Mouse (Mus musculus) limb, embryonic 14.5 days (tissue): Measurements from ENCODE around the gene Lrrc58. TPM values are rescaled to one million over a fixed set of nuclear protein-coding genes. Genes with fewer than 3 reads are reported as not detected.

Source experiments
- ATAC-seq: fragments of 200-750 bp; cut with Nextera tagmentation; 2 replicates; pipeline ENCODE4 v1.8.0; 2017; ENCODE audit warnings: low read depth, moderate number of reproducible peaks, moderate TSS enrichment; ENCODE audit not compliant: low FRiP score
- DNase-seq: peaks from one replicate; pipeline ENCODE4 v3.0.0-alpha.2; 2015; ENCODE audit warnings: low spot score
- H3K27ac ChIP-seq: fragments of 300-500 bp; sonication (generic); replicated peaks from 2 replicates; pipeline ENCODE4 v1.5.1; 2014; ENCODE audit warnings: low read depth, mild to moderate bottlenecking, low read length, moderate library complexity, mixed read lengths
- H3K27me3 ChIP-seq: fragments of 300-500 bp; sonication (generic); 2 replicates; pipeline ENCODE4 v1.6.1; 2014; ENCODE audit warnings: low read length, mixed read lengths; ENCODE audit not compliant: control insufficient read depth, insufficient read depth
- H3K36me3 ChIP-seq: fragments of 300-500 bp; sonication (generic); 2 replicates; pipeline ENCODE4 v1.6.1; 2014; ENCODE audit warnings: mild to moderate bottlenecking, low read length, moderate library complexity, mixed read lengths; ENCODE audit not compliant: control insufficient read depth, insufficient read depth
- H3K4me1 ChIP-seq: fragments of 300-500 bp; sonication (generic); 2 replicates; pipeline ENCODE4 v1.6.1; 2014; ENCODE audit warnings: antibody characterized with exemption, low read length, mixed read lengths; ENCODE audit not compliant: control insufficient read depth, insufficient read depth
- H3K4me2 ChIP-seq: fragments of 300-500 bp; sonication (generic); replicated peaks from 2 replicates; pipeline ENCODE4 v1.6.1; 2014; ENCODE audit warnings: low read depth, mild to moderate bottlenecking, low read length, moderate library complexity; ENCODE audit not compliant: severe bottlenecking
- H3K4me3 ChIP-seq: fragments of 300-500 bp; sonication (generic); replicated peaks from 2 replicates; pipeline ENCODE4 v1.5.1; 2014; ENCODE audit warnings: low read length
- H3K9ac ChIP-seq: fragments of 300-500 bp; sonication (generic); 2 replicates; pipeline ENCODE4 v1.6.1; 2014; ENCODE audit warnings: mild to moderate bottlenecking, low read depth, low read length, moderate library complexity; ENCODE audit not compliant: severe bottlenecking
- H3K9me3 ChIP-seq: fragments of 300-500 bp; sonication (generic); 2 replicates; pipeline ENCODE4 v1.6.1; 2016; ENCODE audit warnings: low read length; ENCODE audit not compliant: control insufficient read depth
- POLR2A ChIP-seq: fragments of 200-500 bp; IDR thresholded peaks from 2 replicates; pipeline ENCODE4 v1.8.0; 2012; ENCODE audit warnings: inconsistent platforms, mild to moderate bottlenecking, moderate library complexity, borderline replicate concordance; ENCODE audit not compliant: insufficient read depth, insufficient read length; ENCODE audit errors: extremely low read depth
- WGBS: fragments of 180-500 bp; shearing (Covaris S2); extraction: QIAGEN DNeasy Blood & Tissue Kit; methylation state at CpG from one replicate; pipeline ENCODE4 v1.1.7; 2014; 5-methylcytosine and 5-hydroxymethylcytosine counted together
- polyA plus RNA-seq, 2 experiments: library from polyadenylated mRNA; depleted of rRNA in 1 of 2; stranded (reverse) in 1 of 2; unstranded in 1 of 2; fragments of >200 nt; fragmentation: Nextera tagmentation in 1 of 2; extraction: Ambion mirVana in 1 of 2; gene quantifications; 2 replicates each; pipeline versions ENCODE4 v1.2.1 to v1.2.3; 2012 to 2014

Lrrc58 gene
- polyA plus RNA-seq (2012; rRNA removed) (23.4 and 27.1 TPM in 2 replicates), polyA plus RNA-seq (2014; fragmentation: Nextera tagmentation; extraction: Ambion mirVana) (54.7 and 56.8 TPM in 2 replicates)

- 2% methylated on average over 58 of the region's 86 CpGs for WGBS
- Histone ChIP-seq H3K27me3 (no peaks in the 10 kb centered on the region), H3K4me2 (peak within 1 kb of the TSS; percentile 73), H3K27ac (peak within 1 kb of the TSS; percentile 99), H3K9ac (peak within 1 kb of the TSS; percentile 97), H3K4me1 (peaks cover 14% of the 10 kb centered on the region; the same call in 1 of the 2 replicates), H3K4me3 (peak within 1 kb of the TSS; percentile 97), H3K9me3 (no peaks in the 10 kb centered on the region), H3K36me3 (0 out of 2 replicates have a peak, but pooled peaks cover 5% of the 10 kb centered on the region)
- DNase-seq (peak; percentile 76), ATAC-seq (peak; percentile 94)
- peak; percentile 82; the same call in 1 of the 2 replicates for TF ChIP-seq POLR2A
Observed at GRCm38 (mm10) chr16:37867791-37868505, at the start of gene Lrrc58. Gene Lrrc58 (plus strand): TSS chr16:37868389.

GRCm38 (mm10) chr16:37823949-37824348 is 44.2 kb upstream of the Lrrc58 start:
- DNase-seq: no peak
- Histone ChIP-seq H3K27ac (no peak overlapping the region), H3K36me3 (peaks cover 96% of the 10 kb centered on the region), H3K27me3 (no peaks in the 10 kb centered on the region), H3K4me3 (no peak overlapping the region), H3K9ac (no peak overlapping the region), H3K4me1 (no peaks in the 10 kb centered on the region), H3K4me2 (no peak overlapping the region), H3K9me3 (no peaks in the 10 kb centered on the region)
- 76% methylated on average over 5 of the region's 5 CpGs for WGBS
- TF ChIP-seq POLR2A: no peak
- no peak for ATAC-seq

GRCm38 (mm10) chr16:37824778-37825505 is 43.2 kb upstream of the Lrrc58 start:
- Histone ChIP-seq H3K27me3 (no peaks in the 10 kb centered on the region), H3K4me3 (no peak overlapping the region), H3K27ac (no peak overlapping the region), H3K9ac (no peak overlapping the region), H3K4me1 (no peaks in the 10 kb centered on the region), H3K36me3 (peaks cover 98% of the 10 kb centered on the region), H3K9me3 (no peaks in the 10 kb centered on the region), H3K4me2 (no peak overlapping the region)
- DNase-seq (peak; percentile 48), ATAC-seq (no peak)
- no peak for TF ChIP-seq POLR2A
- WGBS: 83% methylated on average over 12 of the region's 12 CpGs

- no peak for ATAC-seq
Observed at GRCm38 (mm10) chr16:37826286-37826685, 41.9 kb upstream of the Lrrc58 start.

DNA sequence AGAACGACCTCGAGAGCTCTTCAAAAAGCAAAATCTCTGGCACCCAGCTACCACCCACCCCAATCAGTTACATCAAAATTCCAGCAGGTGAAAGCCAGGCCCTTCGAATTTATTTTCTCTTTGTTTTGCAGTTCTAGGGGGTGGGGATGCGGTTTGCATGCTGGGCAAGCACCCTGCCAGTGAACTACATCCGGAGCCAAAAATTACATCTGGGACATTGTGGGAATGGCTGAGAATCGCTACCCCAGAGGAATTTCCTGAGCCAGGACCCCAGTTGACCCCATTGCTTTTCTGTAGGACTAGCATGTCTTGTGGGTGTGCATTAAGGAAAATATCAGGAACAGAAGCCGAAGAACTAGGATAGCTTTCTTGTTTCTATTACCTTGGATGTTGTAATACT is 37.1 kb upstream of the Lrrc58 start:
- no peaks in the 10 kb centered on the region for H3K9me3 ChIP-seq
- no peaks in the 10 kb centered on the region for H3K27me3 ChIP-seq
- no peaks in the 10 kb centered on the region for H3K4me1 ChIP-seq
- 90% methylated on average over 7 of the region's 7 CpGs for WGBS
- no peak for TF ChIP-seq POLR2A
- no peak for DNase-seq
- H3K4me2 ChIP-seq: no peak overlapping the region
- no peak overlapping the region for H3K4me3 ChIP-seq
- H3K27ac ChIP-seq: no peak overlapping the region
- no peak for ATAC-seq
- no peak overlapping the region for H3K9ac ChIP-seq
- H3K36me3 ChIP-seq: peaks cover 97% of the 10 kb centered on the region

More at GRCm38 (mm10) chr16:37826286-37826685, 41.9 kb upstream of the Lrrc58 start:
- H3K36me3 ChIP-seq: peaks cover 98% of the 10 kb centered on the region
- no peak overlapping the region for H3K9ac ChIP-seq
- no peak overlapping the region for H3K4me3 ChIP-seq
- no peak overlapping the region for H3K4me2 ChIP-seq
- no peaks in the 10 kb centered on the region for H3K9me3 ChIP-seq
- no peaks in the 10 kb centered on the region for H3K4me1 ChIP-seq
- DNase-seq: no peak
- H3K27me3 ChIP-seq: no peaks in the 10 kb centered on the region
- 88% methylated on average over 3 of the region's 3 CpGs for WGBS
- no peak overlapping the region for H3K27ac ChIP-seq
- no peak for TF ChIP-seq POLR2A
